Mouse (Mus musculus) frontal cortex, adult 2 months (tissue): ENCODE measurements at regions not wholly inside any gene's neighbourhood (a gene's known extent, or its start where the extent isn't known, plus 50 kb on each side); places are given as distances from the start of the nearest gene placed in this dataset.
"Not testable (repeated sequence)": the region's sequence is repeated elsewhere in the genome, so short reads cannot be mapped to it uniquely, and the experiment has no call there.

Experiments used
- DNase-seq, 2 experiments: peaks; one replicate each; pipeline ENCODE4 v3.0.0; 2022; ENCODE audit warnings: low spot score in 1 of 2; ENCODE audit errors: extremely low spot score in 1 of 2

- no peak for DNase-seq
Observed at GRCm38 (mm10) chr4:55276300-55276952, 73.4 kb upstream of the Rad23b start.

DNA sequence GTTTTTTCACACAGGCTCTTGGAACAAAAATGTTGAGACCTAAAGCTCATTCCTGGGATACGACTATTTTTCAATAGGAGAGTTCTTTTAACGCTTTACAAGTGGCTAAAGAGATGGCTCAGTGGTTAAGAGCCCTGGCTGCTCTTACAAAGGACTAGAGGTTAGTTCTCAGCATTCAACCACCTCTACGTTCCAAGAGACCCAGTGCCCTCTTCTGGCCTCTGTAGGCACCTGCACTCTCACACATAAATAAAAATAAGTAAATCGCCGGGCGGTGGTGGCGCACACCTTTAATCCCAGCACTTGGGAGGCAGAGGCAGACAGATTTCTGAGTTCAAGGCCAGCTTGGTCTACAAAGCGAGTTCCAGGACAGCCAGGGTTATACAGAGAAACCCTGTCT is 70.5 kb upstream of the Rad23b start:
- not testable (repeated sequence) for DNase-seq

DNA sequence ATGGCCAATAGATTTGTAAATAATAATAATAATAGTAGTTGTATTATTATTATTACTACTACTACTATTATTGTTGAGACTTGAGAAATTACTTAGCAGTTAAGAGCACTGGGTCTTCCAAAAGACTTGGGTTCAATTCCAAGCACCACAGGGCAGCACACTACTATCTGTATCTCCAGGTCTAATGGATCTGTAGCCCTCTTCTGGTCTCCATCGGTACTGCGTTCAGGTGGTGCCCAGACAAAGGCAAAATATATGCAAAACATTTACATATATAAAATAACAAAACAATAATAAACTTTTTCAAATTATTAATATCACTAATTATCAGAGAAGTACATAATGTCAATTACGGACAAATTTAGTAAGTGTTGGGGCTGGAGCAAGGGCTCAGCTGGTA is 69.1 kb upstream of the Rad23b start:
- no peak for DNase-seq

GRCm38 (mm10) chr4:55281486-55282096 is 68.3 kb upstream of the Rad23b start:
- DNase-seq = no peak

- no peak for DNase-seq
Observed at GRCm38 (mm10) chr4:55282474-55282873, 67.4 kb upstream of the Rad23b start.

DNA sequence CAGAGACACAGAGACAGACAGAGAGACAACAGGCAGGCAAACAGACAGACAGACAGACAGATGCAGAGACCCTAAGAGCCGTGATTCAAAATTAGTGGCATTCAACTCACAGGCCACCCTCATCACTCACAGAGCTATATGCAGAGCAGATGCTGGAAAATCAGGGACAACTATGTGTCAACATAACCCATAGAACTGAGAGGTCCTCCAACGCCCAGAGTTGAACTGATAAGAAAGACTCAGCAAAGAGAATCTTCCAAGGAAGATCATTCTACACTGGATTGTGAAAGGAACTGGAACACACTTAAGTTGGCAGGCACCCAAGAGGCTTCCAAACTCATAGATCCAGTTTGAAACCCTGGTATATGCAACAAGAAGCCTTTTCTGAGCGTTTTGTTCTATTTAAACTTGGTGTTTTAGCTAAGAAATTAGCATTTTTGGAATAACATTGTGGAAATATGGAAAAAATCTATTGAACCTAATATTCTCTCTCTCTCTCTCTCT is 65.1 kb upstream of the Rad23b start:
- DNase-seq = peak in 1 of 2 experiments; percentile 28

- no peak for DNase-seq
Observed at GRCm38 (mm10) chr4:55285641-55286040, 64.2 kb upstream of the Rad23b start.

GRCm38 (mm10) chr4:55288456-55288855 is 61.4 kb upstream of the Rad23b start:
- no peak for DNase-seq

- DNase-seq = no peak
Observed at GRCm38 (mm10) chr4:55292277-55292676, 57.6 kb upstream of the Rad23b start.

- DNase-seq = no peak
Observed at GRCm38 (mm10) chr4:55292701-55293100, 57.1 kb upstream of the Rad23b start.

- no peak for DNase-seq
Observed at GRCm38 (mm10) chr4:55293347-55294079, 56.3 kb upstream of the Rad23b start.

- DNase-seq = peak in 1 of 2 experiments; percentile 47
Observed at GRCm38 (mm10) chr4:55294255-55294687, 55.6 kb upstream of the Rad23b start.

DNA sequence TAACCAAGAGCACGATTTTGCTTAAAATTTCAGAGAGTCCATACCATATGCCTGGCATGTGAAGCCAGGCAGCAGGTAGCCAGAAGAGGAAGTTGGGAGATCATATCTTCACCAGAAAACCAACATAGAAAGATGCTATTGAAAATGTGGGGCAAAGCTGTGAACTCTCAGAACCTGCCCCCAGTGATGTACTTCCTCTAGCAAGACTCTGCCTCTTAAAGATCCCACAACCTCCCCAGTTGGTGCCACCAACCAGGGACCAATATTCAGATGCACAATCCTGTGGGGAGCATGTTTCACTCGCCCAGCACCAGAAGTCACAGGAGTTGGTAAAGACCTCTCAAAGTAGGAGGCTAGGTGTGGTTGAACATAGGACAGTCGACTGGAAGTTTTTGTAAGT is 52.0 kb upstream of the Rad23b start:
- DNase-seq = no peak
